Mouse (Mus musculus) lung, postnatal 36 days (tissue): ENCODE data around the gene Wnt4.

Experiments
- DNase-seq: peaks from one replicate; pipeline ENCODE4 v3.0.0; 2022; ENCODE audit warnings: mixed read lengths

Wnt4 gene

GRCm38 (mm10) chr4:137279346-137279745 is 2.1 kb downstream of the Wnt4 start:
- DNase-seq: no peak

DNA sequence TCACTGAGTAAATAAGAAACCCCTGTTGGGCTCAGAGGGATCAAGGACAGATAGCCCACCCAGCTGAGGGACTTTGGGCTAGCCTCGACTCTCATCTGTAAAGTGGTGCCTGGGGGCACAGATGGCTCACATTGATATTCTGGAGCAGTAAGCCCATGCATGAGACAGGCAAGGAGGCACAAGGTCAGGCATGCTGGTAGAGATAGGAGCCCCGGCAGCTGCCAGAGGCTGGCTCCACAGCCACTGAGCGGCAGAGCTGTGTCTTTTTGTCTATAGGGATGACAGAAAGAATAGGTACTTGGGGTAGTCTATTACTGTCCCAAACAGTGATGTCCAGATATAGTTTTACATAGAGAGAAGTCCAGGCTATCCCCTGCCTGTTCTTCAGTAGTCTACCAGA is 4.0 kb downstream of the Wnt4 start:
- DNase-seq: no peak

- DNase-seq: no peak
Observed at GRCm38 (mm10) chr4:137282122-137282521, 4.8 kb downstream of the Wnt4 start.

GRCm38 (mm10) chr4:137282584-137283406 is 5.5 kb downstream of the Wnt4 start:
- DNase-seq: no peak

DNA sequence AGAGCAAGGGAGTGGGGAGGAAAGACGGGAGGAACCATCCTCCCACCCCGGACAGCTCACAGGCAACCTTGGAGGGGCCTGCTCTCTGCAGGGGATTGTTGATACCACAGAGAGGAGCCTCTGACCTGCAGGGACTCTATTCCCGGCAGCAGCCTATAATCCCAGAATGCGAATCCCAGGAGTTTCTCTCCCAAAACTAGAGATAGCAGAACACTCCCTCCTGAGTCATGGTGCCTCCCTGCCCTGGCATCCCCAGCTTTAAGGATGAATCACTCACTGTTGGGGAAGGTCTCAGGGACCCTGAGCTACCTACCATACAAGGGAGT is 6.1 kb downstream of the Wnt4 start:
- no peak for DNase-seq

GRCm38 (mm10) chr4:137285876-137286661 is 8.8 kb downstream of the Wnt4 start:
- DNase-seq: no peak

DNA sequence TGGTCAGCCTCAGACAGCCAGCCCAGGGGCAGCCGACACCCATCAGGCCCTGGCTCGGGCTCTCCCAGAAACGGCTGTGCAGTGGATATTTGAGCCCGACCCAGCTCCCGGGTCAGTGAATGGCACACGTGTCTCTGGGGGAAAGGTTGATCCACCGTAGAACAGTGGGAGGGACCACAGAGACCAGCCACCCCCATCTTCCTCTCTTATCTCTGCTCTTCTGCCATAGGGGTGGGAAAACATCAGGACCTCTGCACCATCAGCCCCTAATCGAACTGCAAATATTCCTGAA is 9.3 kb downstream of the Wnt4 start:
- no peak for DNase-seq

DNA sequence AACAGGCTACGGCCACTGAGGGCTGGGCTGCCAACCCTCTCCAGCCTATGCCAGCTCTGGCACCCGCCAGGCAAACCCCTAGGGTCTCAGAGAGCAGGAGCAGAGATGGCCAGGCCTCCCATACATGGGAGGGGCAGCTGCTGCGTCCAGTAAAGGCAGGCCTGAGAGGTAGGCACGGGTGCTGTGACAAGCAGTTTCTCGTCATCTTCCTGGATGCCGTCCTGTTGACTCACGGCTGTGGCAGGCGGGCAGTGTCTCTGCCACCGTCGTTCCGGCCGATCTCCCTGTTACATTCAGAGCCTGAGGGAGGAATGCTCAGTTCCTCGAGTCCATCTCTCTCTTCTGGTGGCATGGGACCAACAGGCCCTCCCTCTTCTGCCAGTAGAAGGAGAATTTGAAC is 9.9 kb downstream of the Wnt4 start:
- no peak for DNase-seq

GRCm38 (mm10) chr4:137287818-137288217 is 10.5 kb downstream of the Wnt4 start:
- DNase-seq: peak; percentile 69

- DNase-seq: no peak
Observed at GRCm38 (mm10) chr4:137289701-137290100, 12.4 kb downstream of the Wnt4 start.

- no peak for DNase-seq
Observed at GRCm38 (mm10) chr4:137290250-137290649, 13.0 kb downstream of the Wnt4 start.

- no peak for DNase-seq
Observed at GRCm38 (mm10) chr4:137292625-137293024, 15.3 kb downstream of the Wnt4 start.

GRCm38 (mm10) chr4:137294032-137294431 is 16.7 kb downstream of the Wnt4 start:
- no peak for DNase-seq

- DNase-seq: no peak
Observed at GRCm38 (mm10) chr4:137294474-137294873, 17.2 kb downstream of the Wnt4 start.

GRCm38 (mm10) chr4:137294951-137295350 is 17.7 kb downstream of the Wnt4 start:
- DNase-seq: no peak

- DNase-seq: no peak
Observed at GRCm38 (mm10) chr4:137297611-137298010, 20.3 kb downstream of the Wnt4 start.

GRCm38 (mm10) chr4:137298406-137298805 is 21.1 kb downstream of the Wnt4 start:
- peak; percentile 47 for DNase-seq

- no peak for DNase-seq
Observed at GRCm38 (mm10) chr4:137300227-137300626, 22.9 kb downstream of the Wnt4 start.

- no peak for DNase-seq
Observed at GRCm38 (mm10) chr4:137301635-137302034, 24.3 kb downstream of the Wnt4 start.

- no peak for DNase-seq
Observed at GRCm38 (mm10) chr4:137304106-137304505, 26.8 kb downstream of the Wnt4 start.

DNA sequence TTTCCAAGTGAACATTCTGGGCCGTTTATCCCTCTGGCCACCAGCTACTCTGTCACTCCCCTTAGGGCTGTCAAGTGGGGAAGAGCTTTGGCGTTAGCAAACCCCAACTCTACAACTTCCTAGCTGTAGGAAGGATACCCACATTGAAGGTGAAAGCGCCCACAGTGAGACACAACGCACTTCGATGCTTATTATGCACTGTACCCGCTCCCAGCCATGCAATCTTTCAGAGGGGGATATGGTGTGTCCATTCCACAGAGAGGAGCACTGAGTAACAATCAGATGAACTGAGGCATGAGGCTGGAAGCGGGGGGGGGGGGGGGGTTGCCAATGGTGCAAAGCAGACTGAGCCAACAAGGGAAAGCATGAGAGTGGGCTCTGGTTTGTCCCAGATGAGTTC is 27.8 kb downstream of the Wnt4 start:
- no peak for DNase-seq

DNA sequence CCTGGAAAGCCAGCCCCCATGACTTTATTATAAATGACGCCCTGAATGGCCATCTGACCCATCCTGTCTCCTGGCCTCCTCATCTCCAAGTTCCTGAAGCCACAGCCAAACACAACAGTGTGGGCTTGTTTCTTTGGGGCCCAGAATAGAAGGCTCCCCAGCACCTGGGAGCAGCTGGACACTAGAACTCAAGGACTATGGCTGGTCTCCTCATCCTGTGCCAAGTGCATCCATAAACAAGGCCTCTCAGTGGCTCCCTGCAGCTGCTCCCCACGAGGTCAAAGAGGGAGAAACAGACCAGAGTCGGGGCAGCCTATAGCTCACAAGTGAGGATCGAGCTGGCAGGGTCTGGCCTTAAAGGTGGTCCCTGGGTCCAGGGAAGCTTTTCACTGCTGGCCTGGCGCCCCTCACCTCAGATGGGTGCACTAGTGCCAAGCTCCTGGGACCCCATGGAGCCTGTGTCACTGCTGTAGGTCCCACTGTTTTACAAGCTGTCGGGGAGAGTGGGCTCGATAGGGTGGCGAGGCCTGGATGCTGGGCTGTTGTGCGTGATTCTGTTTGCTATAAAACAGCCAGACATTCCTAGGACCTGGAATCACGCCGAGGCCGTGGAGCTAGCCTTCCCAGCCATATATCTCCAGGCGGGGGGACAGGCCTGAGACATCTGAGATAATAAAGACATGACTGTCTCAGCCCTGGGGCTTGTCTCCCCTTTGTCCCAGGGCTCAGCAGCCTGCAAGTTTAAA is 28.7 kb downstream of the Wnt4 start:
- no peak for DNase-seq

- no peak for DNase-seq
Observed at GRCm38 (mm10) chr4:137306577-137306888, 29.2 kb downstream of the Wnt4 start.
